Mouse (Mus musculus): ENCODE data around the gene Plxnb2. TPM values are rescaled to one million over a fixed set of nuclear protein-coding genes. Genes with fewer than 3 reads are reported as not detected.

Plxnb2 gene
- polyA plus RNA-seq (2017; shearing (Covaris generic)) = 0.76 TPM

DNA sequence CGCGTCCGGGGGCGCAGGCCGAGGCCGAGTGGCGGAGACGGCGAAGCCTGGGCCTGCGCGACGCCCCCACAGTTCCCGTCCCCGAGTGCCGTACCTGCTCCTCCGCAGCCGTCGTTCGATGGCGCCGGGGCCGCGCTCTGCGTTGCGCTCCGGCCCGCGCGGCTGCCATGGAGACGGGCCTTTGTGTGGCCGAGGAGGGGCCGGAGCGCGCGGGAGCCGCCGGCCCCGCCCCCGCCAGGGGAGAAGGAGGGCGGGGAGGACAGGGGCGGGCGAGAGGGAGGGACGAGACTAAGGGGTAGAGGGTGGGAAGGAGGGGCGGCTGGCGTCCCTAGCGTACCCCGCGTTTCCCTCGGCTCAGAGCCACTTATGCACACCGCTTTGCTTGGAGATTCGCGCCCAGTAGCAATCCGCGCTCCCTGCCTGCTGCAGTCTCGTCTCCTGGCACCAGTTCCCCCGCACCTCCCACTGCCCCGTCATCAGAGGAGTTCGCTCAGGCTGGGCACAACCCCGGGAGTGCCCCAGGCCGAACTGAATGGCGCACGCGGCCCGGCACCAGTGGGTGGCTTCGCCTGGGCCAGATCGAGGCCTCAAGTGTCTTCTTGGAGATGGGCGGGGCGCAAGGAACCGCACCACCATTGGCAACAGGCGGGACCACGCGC lies at the start of gene Plxnb2:
Plxnb2 (minus strand) TSS at position 218 of the 659 bp plus-strand sequence.

DNA sequence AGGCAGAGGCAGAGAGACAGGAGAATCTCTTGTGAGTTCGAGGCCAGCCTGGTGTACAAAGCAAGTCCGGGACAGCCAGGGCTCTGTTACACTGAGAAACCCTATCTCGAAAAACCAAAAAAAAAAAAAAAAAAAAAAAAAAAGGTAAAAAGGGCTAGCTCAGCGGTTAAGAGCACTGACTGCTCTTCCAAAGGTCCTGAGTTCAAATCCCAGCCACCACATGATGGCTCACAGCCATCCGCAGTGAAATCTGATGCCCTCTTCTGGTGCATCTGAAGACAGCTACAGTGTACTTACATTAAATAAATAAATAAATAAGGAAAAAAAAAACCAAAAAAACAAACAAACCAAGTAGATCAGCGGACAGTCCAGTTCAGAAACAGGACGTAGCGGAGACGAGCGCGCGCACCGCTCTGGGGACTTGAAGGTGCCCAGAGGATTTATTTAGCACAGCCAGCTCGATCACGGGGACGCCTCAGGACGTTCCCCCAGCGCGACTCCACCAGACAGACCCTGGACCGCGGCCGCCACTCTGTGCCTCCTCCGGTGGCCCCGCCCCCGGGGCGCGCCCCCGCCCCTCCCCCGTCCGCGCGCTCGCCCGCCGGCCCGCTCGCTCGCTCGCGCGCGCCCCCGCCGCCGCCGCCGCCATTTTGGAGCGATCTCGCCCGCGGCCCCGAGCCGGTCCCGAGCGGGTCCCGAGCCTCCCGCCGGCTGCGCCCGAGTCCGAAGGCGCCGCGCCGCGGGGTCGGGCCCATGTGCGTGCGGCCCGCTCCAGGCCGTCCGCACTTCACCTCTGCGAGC lies 30.5 kb upstream of the Plxnb2 start, which contains the start of gene Ppp6r2:
Ppp6r2 (plus strand) TSS at position 639 of the 801 bp plus-strand sequence.

DNA sequence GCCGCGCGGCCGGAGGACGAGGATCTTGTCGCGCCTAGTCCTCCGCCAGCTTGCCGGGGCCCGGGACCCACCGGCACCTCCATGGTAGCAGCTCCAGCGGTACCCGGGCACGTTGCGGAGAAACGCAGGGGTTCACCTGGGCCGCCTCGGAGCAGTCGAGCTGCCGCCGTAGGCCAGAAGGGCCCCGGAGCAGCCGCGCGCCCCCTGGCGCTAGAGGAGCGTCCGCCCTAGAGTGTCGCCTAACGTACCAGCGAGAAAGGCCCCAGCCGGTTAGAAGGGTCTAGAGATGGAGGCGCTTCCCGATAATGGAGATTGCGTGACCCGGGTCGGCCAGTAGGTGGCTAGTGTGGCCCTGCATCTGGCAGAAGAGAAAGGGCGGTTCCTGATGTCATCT lies 15.7 kb upstream of the Plxnb2 start, which contains the start of gene Dennd6b:
Dennd6b (minus strand) TSS at position 184 of the 394 bp plus-strand sequence.

DNA sequence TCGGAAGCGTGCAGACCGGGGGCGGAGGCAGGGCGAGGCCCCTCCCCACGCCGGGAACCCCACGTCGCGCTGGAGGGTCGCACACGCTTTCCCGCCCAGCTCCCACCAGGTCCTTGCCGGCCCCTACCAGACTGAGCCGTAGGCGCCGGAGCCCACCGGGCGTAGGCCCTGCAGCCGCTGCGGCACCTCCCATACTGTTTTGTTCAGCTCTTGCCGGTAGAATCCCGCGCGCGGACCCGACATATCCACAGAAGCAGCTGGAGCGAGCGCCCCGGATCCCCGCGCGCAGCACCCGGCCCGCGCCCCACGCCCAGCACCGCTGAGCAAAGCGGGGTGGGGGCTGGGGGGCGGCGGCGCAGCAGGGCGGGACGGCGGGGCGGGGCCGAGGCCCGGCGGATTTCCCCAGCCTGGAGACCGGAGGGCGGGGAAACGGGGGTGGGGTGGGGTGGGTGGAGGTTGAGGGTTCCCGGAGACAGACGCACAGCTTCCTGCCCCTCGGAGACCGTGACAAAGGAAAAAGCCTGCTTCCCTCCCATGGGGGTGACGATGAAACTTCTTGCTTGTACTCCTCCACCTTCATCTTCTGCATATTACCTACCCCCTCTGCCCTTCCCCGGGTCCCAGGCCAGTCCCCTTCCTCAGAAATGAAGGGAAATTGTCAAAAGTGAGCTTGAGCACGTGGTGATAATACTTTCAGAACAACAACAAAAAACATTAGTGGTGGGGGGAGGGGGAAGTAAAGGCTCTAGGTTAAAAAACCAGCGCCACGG lies 31.1 kb downstream of the Plxnb2 start, which contains the start of gene Mapk11:
Mapk11 (minus strand) TSS at position 358 of the 770 bp plus-strand sequence.

DNA sequence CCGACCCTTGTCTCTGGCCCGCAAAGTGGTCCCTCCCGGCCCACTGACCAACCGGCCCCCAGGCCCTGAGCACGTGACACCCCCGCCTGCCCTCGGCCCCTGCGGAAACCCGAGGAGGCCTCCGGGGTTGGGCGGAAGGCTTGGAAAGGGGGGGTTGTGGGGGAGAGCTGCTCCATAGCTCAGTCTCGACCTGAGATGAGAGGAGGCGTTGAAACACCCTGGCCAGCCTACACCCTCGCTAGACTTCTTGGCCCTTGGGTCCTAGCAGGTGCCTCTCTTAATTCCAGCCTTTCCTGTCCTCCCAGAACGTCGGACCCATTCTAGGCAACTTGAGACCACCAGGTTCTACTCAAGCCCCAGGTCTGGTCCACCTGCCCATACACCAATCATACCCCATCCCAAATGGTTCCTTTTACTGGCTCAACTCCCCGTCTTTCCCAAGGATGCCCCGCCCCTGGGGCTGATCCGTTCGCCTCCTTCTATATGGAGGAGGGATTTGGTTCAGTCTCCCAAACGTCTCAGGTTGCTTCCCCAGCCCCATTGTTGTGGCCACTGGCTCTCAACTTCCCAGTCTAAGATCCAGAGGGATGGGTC lies 39.8 kb downstream of the Plxnb2 start, which contains the start of gene Mapk12:
Mapk12 (minus strand) TSS at position 45 of the 594 bp plus-strand sequence.

DNA sequence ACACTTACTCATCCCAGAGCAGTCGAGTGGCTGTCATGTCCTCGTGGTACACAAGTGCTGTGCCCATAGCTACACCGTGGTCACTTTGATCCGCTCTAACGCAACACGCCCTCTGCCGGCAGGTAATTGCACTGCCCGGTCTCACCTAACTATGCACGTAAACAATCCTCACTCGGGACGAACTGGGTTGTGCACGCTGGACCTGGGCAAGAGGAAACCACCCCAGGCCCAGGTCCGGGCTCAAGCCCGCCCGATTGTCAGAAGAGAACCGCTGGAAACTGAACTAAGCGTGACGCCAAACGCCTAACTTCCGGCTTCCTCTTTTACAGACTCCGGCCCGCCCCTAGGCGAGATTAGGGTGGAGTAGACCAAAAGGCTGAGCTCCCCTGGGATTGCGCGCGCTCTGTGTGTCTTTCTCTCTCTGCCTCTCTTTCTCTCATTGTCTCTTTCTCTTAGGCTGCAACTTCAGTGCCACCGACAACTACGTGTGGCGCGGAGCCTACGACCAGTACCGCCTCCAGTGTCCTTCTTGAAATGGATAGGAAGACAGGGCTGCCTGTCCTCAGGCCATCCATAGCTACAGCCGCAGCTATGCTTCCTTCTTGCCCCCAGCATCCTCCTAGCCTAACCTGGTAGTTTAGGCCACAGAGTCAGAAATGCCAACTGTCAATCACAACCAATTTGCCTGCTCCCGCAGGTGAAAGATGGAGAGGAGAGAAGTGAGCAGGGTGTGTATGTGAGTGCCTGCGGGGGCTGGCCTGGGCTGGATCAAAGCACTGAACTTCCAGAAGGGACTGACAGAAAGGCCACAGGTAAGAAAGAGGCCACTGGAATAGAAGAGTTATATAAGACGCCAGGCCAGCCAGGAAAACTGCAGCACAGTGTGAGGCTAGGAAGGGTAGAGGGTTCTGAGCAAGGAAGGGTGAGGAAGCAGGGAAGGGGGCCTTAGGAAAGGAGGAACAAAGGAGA lies 51.9 kb downstream of the Plxnb2 start, which contains the start of gene Hdac10:
Hdac10 (minus strand) TSS at position 319 of the 969 bp plus-strand sequence.

DNA sequence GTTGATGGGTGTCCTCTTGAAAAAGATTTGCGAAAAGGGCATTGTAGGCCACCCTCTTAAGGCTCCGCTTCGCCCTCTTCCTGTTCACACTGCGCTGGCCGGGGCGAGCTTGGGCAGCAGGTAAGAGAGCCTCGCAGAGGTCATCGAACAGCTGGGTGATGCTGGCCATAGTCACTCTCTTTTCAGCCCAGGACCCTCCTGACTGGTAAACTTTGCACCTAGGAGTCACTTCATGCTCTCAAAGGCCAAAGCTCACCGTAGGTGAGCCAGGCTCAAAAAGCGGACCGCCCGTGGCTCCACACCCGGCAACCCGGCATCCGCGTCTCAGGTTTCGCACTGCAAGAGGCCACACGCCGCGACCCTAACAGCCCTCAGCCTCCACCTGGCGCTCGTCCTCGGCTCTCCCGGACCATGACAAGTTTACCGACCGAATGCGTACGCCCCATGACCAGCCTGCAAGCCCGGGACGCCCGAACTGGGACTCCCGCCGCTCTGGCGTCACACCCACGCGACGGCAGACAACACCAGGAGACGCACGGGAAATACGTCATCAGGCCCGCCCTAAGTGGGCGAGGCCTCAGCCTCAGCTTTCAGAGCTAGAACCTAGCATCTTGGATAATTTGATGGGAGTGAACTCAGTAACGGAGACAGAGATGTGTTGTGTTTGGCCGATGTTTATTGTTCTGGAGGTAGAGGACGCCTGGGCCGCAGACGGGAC lies 57.8 kb downstream of the Plxnb2 start, which contains the start of gene Tubgcp6:
Tubgcp6 (minus strand) TSS at position 464 of the 718 bp plus-strand sequence.

Other genes starting within 250 kb of the Plxnb2 start
- gene Ttll8, start 226.4 kb downstream of the Plxnb2 start, polyA plus RNA-seq (2017; shearing (Covaris generic)) = not detected
- gene Mlc1, start 201.8 kb downstream of the Plxnb2 start, polyA plus RNA-seq (2017; shearing (Covaris generic)) = not detected
- gene Mov10l1, start 197.9 kb downstream of the Plxnb2 start, polyA plus RNA-seq (2017; shearing (Covaris generic)) = not detected
- not detected for gene Panx2, start 121.1 kb downstream of the Plxnb2 start, polyA plus RNA-seq (2017; shearing (Covaris generic))
- 55.0 TPM for gene Trabd, start 105.7 kb downstream of the Plxnb2 start, polyA plus RNA-seq (2017; shearing (Covaris generic))
- gene Selenoo, start 91.7 kb downstream of the Plxnb2 start, polyA plus RNA-seq (2017; shearing (Covaris generic)) = 26.0 TPM
- gene Tubgcp6, start 57.7 kb downstream of the Plxnb2 start, polyA plus RNA-seq (2017; shearing (Covaris generic)) = 21.5 TPM
- 33.4 TPM for gene Hdac10, start 52.1 kb downstream of the Plxnb2 start, polyA plus RNA-seq (2017; shearing (Covaris generic))
- 6.1 TPM for gene Mapk12, start 40.1 kb downstream of the Plxnb2 start, polyA plus RNA-seq (2017; shearing (Covaris generic))
- 34.8 TPM for gene Mapk11, start 31.2 kb downstream of the Plxnb2 start, polyA plus RNA-seq (2017; shearing (Covaris generic))
- gene Dennd6b, start 15.7 kb upstream of the Plxnb2 start, polyA plus RNA-seq (2017; shearing (Covaris generic)) = 42.0 TPM
- 14.2 TPM for gene Ppp6r2, start 30.8 kb upstream of the Plxnb2 start, polyA plus RNA-seq (2017; shearing (Covaris generic))
- gene Sbf1, start 134.5 kb upstream of the Plxnb2 start, polyA plus RNA-seq (2017; shearing (Covaris generic)) = 140 TPM
- not detected for gene Adm2, start 141.9 kb upstream of the Plxnb2 start, polyA plus RNA-seq (2017; shearing (Covaris generic))
- gene Miox, start 153.6 kb upstream of the Plxnb2 start, polyA plus RNA-seq (2017; shearing (Covaris generic)) = not detected
- gene Lmf2, start 174.9 kb upstream of the Plxnb2 start, polyA plus RNA-seq (2017; shearing (Covaris generic)) = 50.1 TPM
- gene Ncaph2, start 174.9 kb upstream of the Plxnb2 start, polyA plus RNA-seq (2017; shearing (Covaris generic)) = 131 TPM
- gene Sco2, start 193.1 kb upstream of the Plxnb2 start, polyA plus RNA-seq (2017; shearing (Covaris generic)) = 3.0 TPM
- 0.79 TPM for gene Tymp, start 196.3 kb upstream of the Plxnb2 start, polyA plus RNA-seq (2017; shearing (Covaris generic))
- gene Odf3b, start 198.5 kb upstream of the Plxnb2 start, polyA plus RNA-seq (2017; shearing (Covaris generic)) = not detected
- not detected for gene Klhdc7b, start 204.1 kb upstream of the Plxnb2 start, polyA plus RNA-seq (2017; shearing (Covaris generic))
- gene Syce3, start 229.7 kb upstream of the Plxnb2 start, polyA plus RNA-seq (2017; shearing (Covaris generic)) = not detected
- 0.45 TPM for gene Cpt1b, start 245.1 kb upstream of the Plxnb2 start, polyA plus RNA-seq (2017; shearing (Covaris generic))
- gene C730034F03Rik, start 248.8 kb upstream of the Plxnb2 start, polyA plus RNA-seq (2017; shearing (Covaris generic)) = 6.1 TPM
- gene Gm44502, start 248.9 kb upstream of the Plxnb2 start, polyA plus RNA-seq (2017; shearing (Covaris generic)) = not detected
- gene Chkb, start 249.1 kb upstream of the Plxnb2 start, polyA plus RNA-seq (2017; shearing (Covaris generic)) = 124 TPM